Mouse (Mus musculus) hindbrain, postnatal 0 days (tissue): Measurements from ENCODE around the gene Ctns. TPM values are rescaled to one million over a fixed set of nuclear protein-coding genes. Genes with fewer than 3 reads are reported as not detected.

Experiments used
- ATAC-seq: fragments of 200-750 bp; cut with Nextera tagmentation; 2 replicates; pipeline ENCODE4 v1.8.0; 2017; ENCODE audit warnings: mild to moderate bottlenecking, moderate TSS enrichment, moderate library complexity
- DNase-seq: peaks from one replicate; pipeline ENCODE4 v3.0.0-alpha.2; 2015; ENCODE audit warnings: low spot score
- H3K27ac ChIP-seq: fragments of 300-500 bp; sonication (generic); 2 replicates; pipeline ENCODE4 v1.5.1; 2014; ENCODE audit warnings: mild to moderate bottlenecking
- H3K27me3 ChIP-seq: fragments of 300-500 bp; sonication (generic); 2 replicates; pipeline ENCODE4 v1.6.1; 2014; ENCODE audit warnings: low read length, mixed read lengths; ENCODE audit not compliant: insufficient read depth
- H3K36me3 ChIP-seq: fragments of 300-500 bp; sonication (generic); 2 replicates; pipeline ENCODE4 v1.6.1; 2014; ENCODE audit warnings: low read length, mixed read lengths; ENCODE audit not compliant: insufficient read depth
- H3K4me1 ChIP-seq: fragments of 300-500 bp; sonication (generic); 2 replicates; pipeline ENCODE4 v1.6.1; 2014; ENCODE audit warnings: antibody characterized with exemption, low read length, mixed read lengths; ENCODE audit not compliant: insufficient read depth
- H3K4me2 ChIP-seq: fragments of 300-500 bp; sonication (generic); 2 replicates; pipeline ENCODE4 v1.6.1; 2014; ENCODE audit warnings: low read depth, mild to moderate bottlenecking, low read length, moderate library complexity, mixed read lengths
- H3K4me3 ChIP-seq: fragments of 300-500 bp; sonication (generic); 2 replicates; pipeline ENCODE4 v1.5.1; 2014; ENCODE audit warnings: low read length
- H3K9ac ChIP-seq: fragments of 300-500 bp; sonication (generic); replicated peaks from 2 replicates; pipeline ENCODE4 v1.6.1; 2014; ENCODE audit warnings: mild to moderate bottlenecking, low read length, moderate library complexity, mixed read lengths
- H3K9me3 ChIP-seq: fragments of 300-500 bp; sonication (generic); 2 replicates; pipeline ENCODE4 v1.6.1; 2016; ENCODE audit warnings: low read length, mixed read lengths
- CTCF ChIP-seq: IDR thresholded peaks from 2 replicates; pipeline ENCODE4 v1.5.1; 2016; ENCODE audit warnings: antibody characterized with exemption, control low read depth, low read depth
- WGBS: fragments of 180-500 bp; shearing (Covaris S2); extraction: QIAGEN DNeasy Blood & Tissue Kit; methylation state at CpG from one replicate; pipeline ENCODE4 v1.1.7; 2014; 5-methylcytosine and 5-hydroxymethylcytosine counted together
- polyA plus RNA-seq: library from polyadenylated mRNA; unstranded; fragments of >200 nt; fragmentation: Nextera tagmentation; extraction: Ambion mirVana; gene quantifications from 2 replicates; pipeline ENCODE4 v1.2.1, GENCODE M21; 2015
- total RNA-seq: library from RNA; depleted of rRNA; stranded (reverse); fragments of >200 nt; gene quantifications from 2 replicates; pipeline ENCODE4 v1.2.3, GENCODE M21; 2014

Gene Ctns
- total and polyA plus RNA-seq, 2 experiments from 2014 or later, result 13.0 to 20.9 TPM

- peaks cover 9% of the 10 kb centered on the region; the same call in 1 of the 2 replicates for H3K4me1 ChIP-seq
- DNase-seq (no peak), ATAC-seq (no peak)
- no peaks in the 10 kb centered on the region for H3K9me3 ChIP-seq
- peak overlapping the region; percentile 82 for H3K9ac ChIP-seq
- peaks cover 11% of the 10 kb centered on the region; the same call in 1 of the 2 replicates for H3K36me3 ChIP-seq
- WGBS, result 2% methylated on average over 12 of the region's 12 CpGs
- H3K4me2 ChIP-seq, result peak overlapping the region; percentile 96
- H3K27ac ChIP-seq, result peak overlapping the region; percentile 74
- peak overlapping the region; percentile 63 for H3K4me3 ChIP-seq
- no peaks in the 10 kb centered on the region for H3K27me3 ChIP-seq
- no peak for TF ChIP-seq CTCF
These were observed 1.0 kb upstream of the Ctns start for GRCm38 (mm10) chr11:73199879-73200278.

DNA sequence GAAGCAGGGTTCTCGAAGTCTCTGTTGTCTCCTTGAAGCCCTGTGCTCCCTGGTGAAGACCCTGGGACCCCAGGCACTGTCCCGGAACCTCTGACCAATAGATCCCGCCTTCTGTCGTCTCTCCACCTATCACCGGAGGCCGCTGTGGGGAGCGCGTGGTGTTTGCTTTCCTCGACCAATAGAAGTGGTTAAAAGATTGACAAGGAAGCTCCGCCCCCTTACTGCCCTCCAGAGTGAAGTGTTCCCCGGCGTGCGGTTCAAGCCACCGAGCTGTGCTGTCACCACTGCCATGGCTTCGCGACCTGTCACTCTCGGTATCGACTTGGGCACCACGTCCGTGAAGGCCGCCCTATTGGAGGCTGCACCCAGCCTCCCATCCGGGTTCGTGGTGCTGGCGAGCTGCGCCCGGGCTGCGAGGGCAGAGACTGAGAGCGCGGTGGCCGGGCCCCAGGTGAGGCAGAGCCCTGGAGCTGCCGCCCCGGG, 429 bp upstream of the Ctns start, which contains the start of gene Shpk:
Gene Shpk, plus strand, starts transcription at position 231 of the 483 bp plus-strand sequence.
- Histone ChIP-seq H3K36me3 (peaks cover 11% of the 10 kb centered on the region; the same call in 1 of the 2 replicates), H3K4me3 (peak within 1 kb of the TSS; percentile 63), H3K9ac (peak within 1 kb of the TSS; percentile 82), H3K4me1 (peaks cover 9% of the 10 kb centered on the region; the same call in 1 of the 2 replicates), H3K4me2 (peak within 1 kb of the TSS; percentile 96), H3K27me3 (no peaks in the 10 kb centered on the region), H3K9me3 (no peaks in the 10 kb centered on the region), H3K27ac (peak within 1 kb of the TSS; percentile 74)
- DNase-seq (peak; percentile 97), ATAC-seq (peak; percentile 99)
- 0 out of 2 replicates have a peak, but pooled peaks have one; percentile 4 for TF ChIP-seq CTCF
- WGBS, result under 1% methylated on average over 32 of the region's 32 CpGs

DNA sequence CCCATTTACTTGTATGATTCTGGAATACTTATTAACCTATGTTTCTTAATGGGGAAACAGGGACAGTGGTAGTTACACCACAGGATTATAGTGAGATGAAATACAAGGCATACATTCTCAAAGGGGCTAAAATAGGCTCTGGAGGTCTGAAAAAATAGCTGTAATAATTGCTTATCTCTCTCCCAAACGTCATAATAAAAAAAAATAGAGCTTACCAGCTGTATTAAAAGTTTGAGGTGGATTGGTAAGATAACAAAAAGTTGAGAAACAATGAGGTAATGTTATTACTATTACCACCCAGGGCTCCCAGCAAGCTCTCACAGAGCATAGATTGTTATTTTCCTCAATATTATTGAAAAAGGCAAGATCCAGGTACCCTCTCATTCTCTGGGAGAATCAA, 652 bp downstream of the Ctns start:
- no peaks in the 10 kb centered on the region for H3K27me3 ChIP-seq
- no peak overlapping the region for H3K27ac ChIP-seq
- ATAC-seq (no peak), DNase-seq (no peak)
- no peaks in the 10 kb centered on the region for H3K9me3 ChIP-seq
- peak overlapping the region; percentile 82 for H3K9ac ChIP-seq
- peak overlapping the region; percentile 63 for H3K4me3 ChIP-seq
- TF ChIP-seq CTCF, result no peak
- H3K4me2 ChIP-seq, result peak overlapping the region; percentile 96
- peaks cover 11% of the 10 kb centered on the region; the same call in 1 of the 2 replicates for H3K36me3 ChIP-seq
- 3% methylated on average over 1 of the region's 1 CpGs for WGBS
- H3K4me1 ChIP-seq, result peaks cover 9% of the 10 kb centered on the region; the same call in 1 of the 2 replicates

- no peak for TF ChIP-seq CTCF
- Histone ChIP-seq H3K4me1 (0 out of 2 replicates have a peak, but pooled peaks cover 5% of the 10 kb centered on the region), H3K4me3 (no peak overlapping the region), H3K36me3 (peaks cover 42% of the 10 kb centered on the region; the same call in 1 of the 2 replicates), H3K27me3 (no peaks in the 10 kb centered on the region), H3K9me3 (no peaks in the 10 kb centered on the region), H3K4me2 (no peak overlapping the region), H3K27ac (no peak overlapping the region), H3K9ac (no peak overlapping the region)
- 88% methylated on average over 2 of the region's 2 CpGs for WGBS
- no peak for ATAC-seq
- no peak for DNase-seq
These were observed 4.4 kb downstream of the Ctns start for GRCm38 (mm10) chr11:73194444-73194843.

GRCm38 (mm10) chr11:73193047-73193446, 5.8 kb downstream of the Ctns start:
- no peak overlapping the region for H3K9ac ChIP-seq
- H3K4me2 ChIP-seq, result no peak overlapping the region
- 0 out of 2 replicates have a peak, but pooled peaks cover 3% of the 10 kb centered on the region for H3K4me1 ChIP-seq
- H3K4me3 ChIP-seq, result no peak overlapping the region
- H3K27ac ChIP-seq, result no peak overlapping the region
- no peaks in the 10 kb centered on the region for H3K9me3 ChIP-seq
- no peak for ATAC-seq
- 79% methylated on average over 6 of the region's 6 CpGs for WGBS
- TF ChIP-seq CTCF, result no peak
- peaks cover 54% of the 10 kb centered on the region; the same call in 1 of the 2 replicates for H3K36me3 ChIP-seq
- no peak for DNase-seq
- H3K27me3 ChIP-seq, result no peaks in the 10 kb centered on the region

DNA sequence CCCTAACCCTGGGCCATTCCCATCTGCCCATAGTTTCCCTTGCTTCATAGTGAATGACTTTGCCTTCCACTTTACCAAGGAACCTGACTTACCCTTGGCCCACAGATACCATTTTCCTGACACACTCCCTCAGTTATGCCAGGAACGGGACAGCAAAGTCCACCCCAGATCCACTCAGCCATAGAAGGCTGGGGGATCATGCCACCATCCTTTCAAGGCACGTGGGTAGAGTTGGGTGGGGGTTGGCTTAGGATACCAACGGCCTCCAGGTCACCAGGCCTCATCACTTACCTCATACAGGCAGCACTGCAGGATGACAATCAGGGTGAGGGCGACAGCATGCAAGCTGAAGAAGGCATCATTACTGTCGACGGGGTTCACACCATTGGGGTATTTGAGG, 11.6 kb downstream of the Ctns start:
- Histone ChIP-seq H3K4me3 (no peak overlapping the region), H3K9ac (no peak overlapping the region), H3K9me3 (no peaks in the 10 kb centered on the region), H3K4me2 (no peak overlapping the region), H3K4me1 (no peaks in the 10 kb centered on the region), H3K27me3 (no peaks in the 10 kb centered on the region), H3K36me3 (peaks cover 48% of the 10 kb centered on the region; the same call in 1 of the 2 replicates), H3K27ac (no peak overlapping the region)
- DNase-seq (no peak), ATAC-seq (no peak)
- WGBS, result 84% methylated on average over 6 of the region's 6 CpGs
- no peak for TF ChIP-seq CTCF
